ENCODE assay signal across 9 mouse cellular contexts in genomic region chr1:176997254-176997653, GRCm38 (mm10).
DNase-seq lines count a peak whose midpoint lies in the region; ATAC-seq and TF ChIP-seq lines count a peak whose summit lies in the region.
"Had no signal": no experiment of that assay in that cellular context is flagged by ENCODE, and none has a peak within 500 bp of the region (broad histone marks: within the 10 kb centered on the region; RNA-seq: fewer than 3 reads in every experiment).

No protein-coding gene starts in this region.

- H3K9me3 ChIP-seq in forebrain, postnatal 0 days (ENCODE audit: low read length): no peaks in the 10 kb centered on the region
- H3K9me3 ChIP-seq in liver, embryonic 16.5 days (replicated peaks; ENCODE audit: control insufficient read depth, low read length): no peaks in the 10 kb centered on the region

- DNase-seq in kidney, adult 2 months: no peak
- no peak for DNase-seq in kidney, postnatal 36 days
- DNase-seq in forebrain, postnatal 0 days: no peak
- no peak for DNase-seq in ovary, postnatal 10 days (ENCODE audit: low spot score)
- no peak for DNase-seq in layer of hippocampus, adult 18-20 months (ENCODE audit: low spot score in 2 of 2)
- no peak for DNase-seq in spleen, postnatal 14 days (ENCODE audit: low spot score in 2 of 2)
- DNase-seq: adrenal gland, postnatal 25 days had no signal

- TF ChIP-seq CTCF in kidney, adult 2 months (conservative IDR thresholded peaks at IDR 0.05; ENCODE audit: insufficient read depth, insufficient read length, low read depth, low read length): no peak
- TF ChIP-seq CTCF in bone marrow, adult 2 months (IDR thresholded peaks at IDR 0.05; ENCODE audit: control insufficient read depth, insufficient read depth, low read length): no peak
- TF ChIP-seq CTCF in forebrain, postnatal 0 days (IDR thresholded peaks at IDR 0.05; ENCODE audit: low read depth): no peak

- WGBS in kidney, adult 2 months: 54% methylated on average over 6 of the region's 6 CpGs
- 81% methylated on average over 6 of the region's 6 CpGs for WGBS in bone marrow, adult 2 months
- 19% methylated on average over 6 of the region's 6 CpGs for WGBS in forebrain, postnatal 0 days
- 62% methylated on average over 6 of the region's 6 CpGs for WGBS in liver, embryonic 16.5 days (ENCODE audit: insufficient replicate concordance)

- H3K4me3 ChIP-seq in kidney, adult 2 months (ENCODE audit: insufficient read depth, low read depth, low read length): no peak overlapping the region
- no peak overlapping the region for H3K4me3 ChIP-seq in bone marrow, adult 2 months (replicated peaks; ENCODE audit: control insufficient read depth, low read depth, low read length)
- H3K4me3 ChIP-seq in forebrain, postnatal 0 days (ENCODE audit: low read depth, low read length): no peak overlapping the region
- H3K4me3 ChIP-seq in liver, embryonic 16.5 days (ENCODE audit: low read depth, low read length): no peak overlapping the region

- H3K9ac ChIP-seq in forebrain, postnatal 0 days: peak overlapping the region; percentile 50; the same call in 1 of the 2 replicates
- no peak overlapping the region for H3K9ac ChIP-seq in liver, embryonic 16.5 days (ENCODE audit: low read depth, low read length)

- peak overlapping the region; percentile 29; the same call in 1 of the 2 replicates for H3K4me2 ChIP-seq in forebrain, postnatal 0 days (ENCODE audit: low read depth)
- H3K4me2 ChIP-seq in liver, embryonic 16.5 days (ENCODE audit: low read depth, low read length): peak overlapping the region; percentile 38; the same call in 1 of the 2 replicates

- ATAC-seq in forebrain, postnatal 0 days: no peak
- no peak for ATAC-seq in liver, embryonic 16.5 days (ENCODE audit: low read depth)

- no peaks in the 10 kb centered on the region for H3K36me3 ChIP-seq in kidney, adult 2 months (ENCODE audit: control insufficient read depth, insufficient read depth, low read length)
- H3K36me3 ChIP-seq in forebrain, postnatal 0 days (ENCODE audit: insufficient read depth): no peaks in the 10 kb centered on the region
- no peaks in the 10 kb centered on the region for H3K36me3 ChIP-seq in liver, embryonic 16.5 days (ENCODE audit: control insufficient read depth, insufficient read depth)

- H3K27me3 ChIP-seq in kidney, adult 2 months (replicated peaks; ENCODE audit: control insufficient read depth, insufficient read depth, low read length): no peaks in the 10 kb centered on the region
- H3K27me3 ChIP-seq in forebrain, postnatal 0 days (ENCODE audit: insufficient read depth, low read length): no peaks in the 10 kb centered on the region
- H3K27me3 ChIP-seq in liver, embryonic 16.5 days (ENCODE audit: control insufficient read depth, insufficient read depth, low read depth, low read length): no peaks in the 10 kb centered on the region

- peaks cover 4% of the 10 kb centered on the region; the same call in 1 of the 2 replicates for H3K4me1 ChIP-seq in kidney, adult 2 months (ENCODE audit: control insufficient read depth, insufficient read depth, low read length)
- H3K4me1 ChIP-seq in bone marrow, adult 2 months (ENCODE audit: control insufficient read depth, insufficient read depth, low read length): peaks cover 13% of the 10 kb centered on the region
- H3K4me1 ChIP-seq in forebrain, postnatal 0 days (ENCODE audit: insufficient read depth): peaks cover 41% of the 10 kb centered on the region
- peaks cover 5% of the 10 kb centered on the region; the same call in 1 of the 2 replicates for H3K4me1 ChIP-seq in liver, embryonic 16.5 days (ENCODE audit: control insufficient read depth, low read depth, low read length)

- no peak for TF ChIP-seq POLR2A in kidney, adult 2 months (IDR thresholded peaks at IDR 0.05; ENCODE audit: low read depth, low read length)
- TF ChIP-seq POLR2A in bone marrow, adult 2 months (IDR thresholded peaks at IDR 0.05; ENCODE audit: borderline replicate concordance, control insufficient read depth, low read depth, low read length): no peak

- H3K27ac ChIP-seq in kidney, adult 2 months (ENCODE audit: insufficient read depth, low read depth, low read length): peak overlapping the region; percentile 7; the same call in 1 of the 2 replicates
- peak overlapping the region; percentile 43 for H3K27ac ChIP-seq in bone marrow, adult 2 months (ENCODE audit: control insufficient read depth, insufficient read depth, low read depth, low read length, poor library complexity)
- H3K27ac ChIP-seq in forebrain, postnatal 0 days (ENCODE audit: low read depth, low read length): peak overlapping the region; percentile 89
- H3K27ac ChIP-seq in liver, embryonic 16.5 days (ENCODE audit: low read length): no peak overlapping the region
